Mouse (Mus musculus): Measurements from ENCODE around the gene Cyp2d22. TPM values are rescaled to one million over a fixed set of nuclear protein-coding genes. Genes with fewer than 3 reads are reported as not detected.

The Cyp2d22 gene
- total RNA-seq, 2 experiments from 2014 or later = 13.1 to 16.4 TPM

GRCm38 (mm10) chr15:82362234-82362633 is 17.8 kb downstream of the Cyp2d22 start:
- intact Hi-C loops (cut with DNase I) = no loop called here
- TF ChIP-seq CTCF (IDR thresholded peaks at IDR 0.05) = no peak
- peak overlapping the region; percentile 94 for H3K27ac ChIP-seq
- no peak for DNase-seq
- H3K4me3 ChIP-seq = no peak overlapping the region

DNA sequence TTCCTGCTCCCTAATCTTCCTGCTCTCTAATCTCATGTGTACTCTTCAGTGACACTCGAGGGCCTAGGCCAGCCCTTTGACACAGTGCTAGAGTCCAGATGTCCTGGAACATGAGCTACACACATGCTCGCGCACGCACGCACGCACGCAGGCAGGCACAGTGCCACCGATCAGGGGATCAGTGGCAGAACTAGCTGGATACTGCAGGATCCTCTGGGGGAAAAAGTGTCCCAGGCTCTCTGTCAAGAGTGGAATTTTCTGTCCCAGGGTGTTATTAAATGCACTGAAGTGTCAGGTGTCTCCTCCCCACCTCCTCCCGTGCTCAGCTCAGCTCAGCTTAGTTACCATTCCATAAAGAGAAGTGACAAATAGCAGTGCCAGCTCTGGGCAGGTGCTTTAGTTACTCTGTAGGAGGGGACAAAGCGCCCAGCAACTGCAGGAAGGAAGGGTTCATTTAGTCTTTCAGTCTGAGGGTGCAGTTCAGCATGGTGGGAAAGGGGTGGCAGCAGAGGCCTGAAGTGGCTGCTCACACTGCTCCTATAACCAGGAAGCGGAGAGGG is 18.5 kb downstream of the Cyp2d22 start:
- intact Hi-C loops (cut with DNase I) = no loop called here
- Histone ChIP-seq H3K4me3 (peak overlapping the region; percentile 28), H3K27ac (peak overlapping the region; percentile 94)
- peak; percentile 83 for DNase-seq
- TF ChIP-seq CTCF (IDR thresholded peaks at IDR 0.05) = peak; percentile 53

DNA sequence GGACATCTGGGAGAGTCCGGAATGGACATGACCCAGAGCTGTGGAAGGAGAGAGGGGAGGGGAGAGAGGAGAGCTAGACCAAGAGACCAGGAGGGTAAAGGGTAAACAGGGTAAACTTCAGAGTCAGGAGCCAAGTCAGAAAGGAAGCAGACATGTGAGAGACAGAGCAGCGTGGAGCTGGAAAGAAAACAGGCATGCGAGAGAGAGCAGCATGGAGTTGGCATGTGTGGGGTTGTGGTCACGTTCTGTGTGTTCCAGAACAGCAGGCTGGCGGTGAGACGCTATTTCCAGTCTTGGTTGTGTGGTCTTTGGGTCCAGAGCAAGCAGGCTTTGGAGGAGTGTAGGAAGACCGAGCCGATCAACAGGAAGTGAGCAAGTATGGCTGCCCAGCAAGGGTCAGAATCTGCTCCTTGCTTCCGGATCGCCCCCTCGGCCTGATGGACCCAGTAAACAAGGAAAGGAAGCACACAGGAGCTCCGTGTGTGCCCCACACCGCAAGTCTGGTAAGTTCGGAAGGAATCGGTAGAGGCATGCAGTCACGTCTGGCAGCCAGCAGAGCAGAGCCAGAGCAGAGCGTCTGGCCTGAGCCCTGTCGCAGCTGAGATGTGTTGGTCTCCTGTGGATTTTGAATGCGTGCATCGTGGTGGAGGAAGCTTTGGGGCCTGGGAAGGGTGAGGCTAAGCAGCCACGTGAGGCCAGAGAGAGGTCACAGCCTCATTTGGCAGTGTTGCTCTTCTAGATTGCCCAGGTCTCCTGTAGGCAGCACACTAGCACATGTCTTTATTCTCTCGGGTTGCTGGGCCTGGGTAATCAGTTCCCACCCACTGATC is 21.4 kb downstream of the Cyp2d22 start:
- DNase-seq = peak; percentile 49
- no peak for TF ChIP-seq CTCF (IDR thresholded peaks at IDR 0.05)
- intact Hi-C loops (cut with DNase I) = no loop called here
- H3K27ac ChIP-seq = peak overlapping the region; percentile 82
- peak overlapping the region; percentile 46 for H3K4me3 ChIP-seq

DNA sequence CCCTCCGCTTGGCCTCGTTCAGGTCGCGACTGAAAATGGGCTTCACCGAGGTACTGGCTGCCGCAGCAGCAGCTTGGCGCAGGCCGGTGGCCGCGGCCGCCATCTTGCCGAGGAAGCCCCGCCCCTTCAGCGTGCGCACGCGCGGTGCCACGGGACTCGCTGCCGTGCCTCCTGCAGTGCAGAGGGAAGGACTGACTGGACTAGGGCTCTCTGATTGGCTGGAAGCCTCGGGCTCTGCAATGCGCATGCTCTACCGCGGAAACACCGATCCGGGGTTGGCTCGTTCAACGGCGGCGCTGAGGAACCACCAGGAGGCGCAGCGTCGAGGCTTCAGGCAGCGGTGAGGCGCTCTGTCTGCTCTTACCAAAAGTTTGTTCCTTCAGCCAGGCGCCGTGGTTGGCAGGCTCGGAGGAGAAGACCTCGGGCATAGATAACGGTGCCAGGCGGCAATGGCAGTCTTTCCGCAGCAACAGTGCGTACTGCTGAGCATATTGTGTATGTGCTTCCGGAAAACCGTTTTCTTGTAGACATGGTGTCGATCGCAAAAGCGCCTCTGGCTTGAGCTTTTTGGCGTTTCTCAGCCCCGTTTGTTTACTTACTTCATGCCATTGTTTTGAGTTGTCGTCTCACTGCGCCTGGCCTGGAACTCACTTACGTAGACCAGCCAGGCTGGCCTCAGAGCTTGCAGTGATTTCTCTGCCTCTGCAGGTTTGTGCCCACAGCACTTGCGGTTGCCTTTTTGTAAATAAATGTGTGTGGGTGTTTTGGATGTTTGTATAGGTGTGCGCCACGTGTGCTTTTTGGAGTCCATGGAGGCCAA is 25.7 kb downstream of the Cyp2d22 start, which contains the start of gene Ndufa6:
Gene Ndufa6 (minus strand): TSS at position 197 of the 820 bp plus-strand sequence.
- peak; percentile 99 for DNase-seq
- peak within 1 kb of the TSS; percentile 87 for H3K4me3 ChIP-seq
- peak within 1 kb of the TSS; percentile 99 for H3K27ac ChIP-seq
- intact Hi-C loops (cut with DNase I) = loop anchor here (2.0 kb wide), 2 partner anchors 26 to 62 kb away; partner anchors contain the start of gene Cyp2d22
- no peak; the same call in 1 of the 2 replicates for TF ChIP-seq CTCF (IDR thresholded peaks at IDR 0.05)

DNA sequence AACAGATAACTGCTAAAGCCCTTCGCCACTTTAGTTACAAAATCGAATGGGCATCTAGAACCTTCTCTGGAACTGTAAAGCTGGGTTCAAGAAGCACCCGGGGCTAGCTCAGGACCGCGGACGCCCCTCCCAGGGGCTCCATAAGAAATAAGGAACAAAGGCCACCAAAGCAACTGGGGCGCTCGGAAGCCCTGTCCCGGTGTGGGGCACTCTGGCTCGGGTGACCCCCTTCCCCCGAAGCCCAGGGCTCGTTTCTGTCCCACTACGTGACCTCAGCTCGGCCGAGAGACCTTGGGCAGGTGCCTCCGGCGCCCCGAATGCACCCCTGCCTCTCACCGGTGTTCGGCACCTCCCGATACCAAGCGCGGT is 26.3 kb downstream of the Cyp2d22 start:
- DNase-seq = no peak
- no peak for TF ChIP-seq CTCF (IDR thresholded peaks at IDR 0.05)
- intact Hi-C loops (cut with DNase I) = loop anchor here (2.0 kb wide), 2 partner anchors 27 to 63 kb away; partner anchors contain the start of gene Cyp2d22
- Histone ChIP-seq H3K27ac (peak overlapping the region; percentile 99), H3K4me3 (peak overlapping the region; percentile 87)

DNA sequence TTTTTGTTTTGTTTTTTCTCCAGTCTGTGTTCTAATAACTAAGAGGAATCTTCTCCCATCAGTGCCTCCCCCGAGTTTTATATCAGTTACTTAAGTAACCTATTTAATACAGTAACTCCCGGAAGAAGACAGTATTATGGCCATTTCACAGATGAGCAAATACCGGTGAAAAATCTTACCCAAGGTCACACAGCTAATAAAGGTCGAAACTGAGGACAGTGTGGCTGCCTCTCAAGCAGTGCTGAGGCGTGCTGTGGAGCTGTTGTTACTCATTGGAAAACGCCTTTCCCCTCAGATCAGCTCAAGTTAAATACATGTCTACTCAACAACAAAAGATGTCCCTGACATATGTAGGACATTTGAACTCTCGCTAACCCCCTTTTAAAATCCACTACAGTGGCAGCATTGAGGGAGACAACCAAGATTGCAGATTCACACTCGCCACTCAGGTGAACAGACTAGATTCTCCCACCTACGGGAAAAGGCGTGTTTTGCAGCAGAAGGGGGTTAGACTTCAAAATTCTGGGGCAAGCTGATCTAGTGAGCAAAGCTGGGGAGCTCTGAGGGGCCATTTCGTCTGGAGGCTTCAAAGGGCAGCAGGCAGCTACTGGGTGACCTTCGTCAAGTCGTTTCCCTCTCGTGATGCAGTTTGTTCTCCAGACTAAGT is 26.8 kb downstream of the Cyp2d22 start:
- DNase-seq = no peak
- intact Hi-C loops (cut with DNase I) = no loop called here
- peak overlapping the region; percentile 99 for H3K27ac ChIP-seq
- H3K4me3 ChIP-seq = peak overlapping the region; percentile 87
- TF ChIP-seq CTCF (IDR thresholded peaks at IDR 0.05) = no peak

GRCm38 (mm10) chr15:82351480-82351879 is 28.6 kb downstream of the Cyp2d22 start:
- Histone ChIP-seq H3K27ac (no peak overlapping the region), H3K4me3 (no peak overlapping the region)
- intact Hi-C loops (cut with DNase I) = no loop called here
- DNase-seq = no peak
- TF ChIP-seq CTCF (IDR thresholded peaks at IDR 0.05) = no peak

- intact Hi-C loops (cut with DNase I) = no loop called here
- Histone ChIP-seq H3K27ac (no peak overlapping the region), H3K4me3 (no peak overlapping the region)
- DNase-seq = no peak
- no peak for TF ChIP-seq CTCF (IDR thresholded peaks at IDR 0.05)
Measured at GRCm38 (mm10) chr15:82350349-82350748, 29.7 kb downstream of the Cyp2d22 start.

DNA sequence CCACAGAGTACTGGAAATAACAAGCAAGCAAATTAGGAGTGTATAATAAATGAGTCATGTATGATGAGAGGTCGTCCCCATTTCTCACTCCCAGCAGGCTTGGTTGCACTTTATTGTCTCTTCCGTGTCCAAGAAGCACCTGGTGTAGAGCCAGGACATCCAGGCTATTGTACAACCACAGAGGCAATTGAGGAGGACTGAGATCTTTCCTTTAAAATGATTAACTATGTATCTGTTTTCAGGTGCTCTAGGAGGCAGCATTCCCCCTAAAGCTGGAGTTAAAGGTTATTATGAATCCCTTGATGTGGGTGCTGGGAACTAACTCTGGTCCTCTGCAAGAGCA is 31.1 kb downstream of the Cyp2d22 start:
- peak overlapping the region; percentile 16; the same call in 1 of the 2 replicates for H3K27ac ChIP-seq
- no peak overlapping the region for H3K4me3 ChIP-seq
- DNase-seq = no peak
- TF ChIP-seq CTCF (IDR thresholded peaks at IDR 0.05) = no peak
- intact Hi-C loops (cut with DNase I) = loop anchor here (10.0 kb wide), 2 partner anchors 284 to 494 kb away; partner anchors contain the start of genes Mei1 and Tob2

- no peak for DNase-seq
- peak overlapping the region; percentile 16; the same call in 1 of the 2 replicates for H3K27ac ChIP-seq
Measured at GRCm38 (mm10) chr15:82348258-82348998, 31.6 kb downstream of the Cyp2d22 start.

GRCm38 (mm10) chr15:82347852-82348251 is 32.2 kb downstream of the Cyp2d22 start:
- Histone ChIP-seq H3K4me3 (peak overlapping the region; percentile 75; the same call in 1 of the 2 replicates), H3K27ac (peak overlapping the region; percentile 99; the same call in 1 of the 2 replicates)
- DNase-seq = no peak
- intact Hi-C loops (cut with DNase I) = loop anchor here (10.0 kb wide), 2 partner anchors 283 to 493 kb away; partner anchors contain the start of genes Mei1 and Tob2
- no peak for TF ChIP-seq CTCF (IDR thresholded peaks at IDR 0.05)

More at GRCm38 (mm10) chr15:82348258-82348998, 31.6 kb downstream of the Cyp2d22 start:
- H3K4me3 ChIP-seq = no peak overlapping the region
- TF ChIP-seq CTCF (IDR thresholded peaks at IDR 0.05) = no peak
- intact Hi-C loops (cut with DNase I) = loop anchor here (10.0 kb wide), 2 partner anchors 284 to 494 kb away; partner anchors contain the start of genes Mei1 and Tob2
